Mouse (Mus musculus): ENCODE results near the gene Agtr1a.

The Agtr1a gene

DNA sequence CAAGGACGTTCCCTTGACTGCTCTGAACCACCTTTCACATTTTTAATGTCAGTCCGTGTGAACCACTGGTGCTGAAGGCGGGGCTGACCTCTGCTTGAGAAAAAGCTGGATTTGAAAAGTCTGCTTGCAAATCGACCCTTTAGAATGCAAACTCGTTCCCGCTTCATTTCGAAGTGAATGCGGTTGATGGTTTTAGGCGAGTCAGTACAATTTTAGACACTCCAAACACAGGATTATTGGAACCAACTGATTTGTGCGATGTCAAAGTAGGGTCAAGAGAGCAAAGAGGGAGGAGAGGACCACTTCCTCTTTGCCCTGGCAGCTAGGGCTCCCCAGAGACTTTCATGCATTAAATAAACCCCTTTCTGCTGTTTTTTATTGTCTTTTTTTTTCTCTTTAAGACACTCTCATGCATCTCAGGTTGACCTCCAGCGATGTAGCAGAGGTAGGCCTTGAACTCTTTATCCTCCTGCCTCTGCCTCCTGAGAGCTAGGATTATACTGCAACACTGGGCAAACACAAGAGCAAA lies 27.9 kb downstream of the Agtr1a start:
- no peak for DNase-seq

DNA sequence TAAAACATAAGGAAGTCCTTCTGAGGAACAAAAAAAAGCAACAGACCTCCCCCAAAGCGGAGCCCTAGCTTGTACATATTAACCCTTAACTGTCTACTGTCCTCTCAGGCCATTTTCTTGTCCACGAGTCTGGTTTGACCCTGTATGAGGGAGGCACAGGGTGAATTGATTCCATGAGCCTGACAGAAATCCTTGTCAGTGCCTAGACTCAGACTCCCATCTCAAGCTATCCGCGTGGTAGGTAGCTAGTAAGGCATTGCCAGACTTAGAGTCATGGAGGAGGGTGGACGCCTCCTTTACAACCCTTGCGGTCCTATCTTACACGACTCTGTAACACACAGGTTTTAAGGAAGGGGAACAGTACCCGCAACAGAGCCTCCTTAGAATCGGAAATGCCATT lies 28.5 kb downstream of the Agtr1a start:
- no peak for DNase-seq

DNA sequence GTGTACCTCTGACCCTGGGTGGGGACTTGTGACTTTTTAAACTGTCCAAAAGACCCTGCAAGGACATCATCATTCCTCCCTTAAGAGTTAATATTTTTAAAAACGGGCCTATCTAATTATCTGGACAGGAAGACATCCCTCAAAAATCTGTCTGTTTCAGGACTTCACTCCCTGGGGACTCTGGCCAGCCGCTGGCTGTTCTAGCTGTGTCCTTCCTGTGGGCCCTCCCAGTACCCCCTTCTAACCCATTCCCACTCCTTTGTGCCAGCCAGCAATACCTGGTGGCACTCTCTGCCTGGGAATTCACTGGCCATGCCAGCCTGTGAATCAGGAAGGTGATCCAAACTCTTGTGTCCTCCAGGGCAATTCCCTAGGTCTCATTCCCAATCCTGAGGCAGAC lies 29.1 kb downstream of the Agtr1a start:
- DNase-seq = no peak

DNA sequence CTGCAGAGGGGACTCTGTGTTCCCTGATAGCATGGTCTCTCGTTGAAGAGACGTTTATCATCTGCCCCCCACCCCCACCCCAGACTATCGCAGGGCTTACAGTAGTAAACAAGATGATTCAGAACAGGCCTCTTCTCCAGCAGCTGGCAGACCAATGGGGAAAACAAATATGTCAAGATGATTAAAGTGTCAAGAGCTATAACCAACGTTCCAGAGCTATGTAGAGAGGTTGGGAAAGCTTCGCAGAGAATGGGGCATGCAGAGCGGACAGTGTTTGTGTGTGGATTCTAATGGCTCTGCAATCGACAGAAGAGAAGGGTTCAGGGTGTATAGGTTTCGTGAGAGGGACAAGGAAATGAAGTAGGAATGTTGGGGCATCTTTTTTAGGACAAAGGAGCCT lies 31.9 kb downstream of the Agtr1a start:
- no peak for DNase-seq

DNA sequence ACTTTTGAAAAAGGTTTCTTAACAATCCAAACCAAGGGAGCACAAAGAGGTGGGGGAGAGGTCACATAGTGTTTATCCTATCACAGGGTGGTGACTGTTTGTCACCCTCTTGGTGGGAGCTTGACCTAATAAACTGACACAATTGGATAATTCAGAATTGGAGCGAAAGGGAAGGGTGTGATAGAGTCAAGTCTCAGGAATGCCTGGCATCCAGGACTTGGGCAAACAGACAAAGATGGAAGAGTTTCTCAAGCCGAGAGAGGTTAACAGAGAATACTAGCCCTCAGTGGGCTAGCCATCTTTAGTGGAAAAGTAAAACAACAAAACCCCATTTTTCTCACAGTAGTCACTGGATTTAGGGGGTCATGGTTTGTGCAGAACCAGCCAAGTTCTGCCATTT lies 32.5 kb downstream of the Agtr1a start:
- no peak for DNase-seq

DNA sequence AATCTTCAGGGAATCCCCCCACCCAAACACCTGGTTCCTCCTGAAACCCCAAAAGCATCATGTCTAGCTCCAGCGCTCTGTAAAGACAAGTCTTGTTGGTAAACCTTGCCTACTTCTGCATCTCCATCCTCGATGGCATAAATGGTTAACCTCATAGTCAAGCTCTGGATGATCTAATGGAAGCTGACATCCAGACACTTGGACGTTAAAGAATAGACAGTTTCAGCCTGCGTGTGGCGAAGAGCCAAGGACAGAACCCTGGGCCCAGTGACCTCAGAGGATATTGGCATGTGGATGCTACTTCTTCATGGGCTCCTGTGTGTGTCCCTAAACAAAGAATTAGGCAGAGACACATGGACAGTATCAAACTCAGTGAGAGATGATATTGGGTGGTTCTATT lies 42.6 kb downstream of the Agtr1a start:
- no peak for DNase-seq

DNA sequence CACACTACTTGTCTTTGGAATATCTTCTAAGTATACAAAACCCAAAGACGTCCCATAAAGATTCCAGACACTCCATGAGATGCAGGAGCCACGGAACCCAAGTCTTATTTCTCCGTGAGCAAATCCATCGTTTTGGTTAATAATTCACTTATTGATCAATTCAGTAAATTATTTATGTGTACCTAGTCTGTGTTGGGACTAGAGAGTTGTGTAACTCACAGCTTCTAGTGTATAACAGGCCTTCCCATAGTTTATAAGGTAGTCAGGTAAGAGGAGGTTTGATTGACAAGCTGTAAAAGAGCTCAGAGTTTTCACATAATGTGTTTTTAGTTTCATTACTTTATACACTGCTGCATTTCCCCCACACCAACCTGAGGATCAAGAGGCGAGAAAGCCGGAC lies 48.9 kb downstream of the Agtr1a start:
- no peak for DNase-seq

DNA sequence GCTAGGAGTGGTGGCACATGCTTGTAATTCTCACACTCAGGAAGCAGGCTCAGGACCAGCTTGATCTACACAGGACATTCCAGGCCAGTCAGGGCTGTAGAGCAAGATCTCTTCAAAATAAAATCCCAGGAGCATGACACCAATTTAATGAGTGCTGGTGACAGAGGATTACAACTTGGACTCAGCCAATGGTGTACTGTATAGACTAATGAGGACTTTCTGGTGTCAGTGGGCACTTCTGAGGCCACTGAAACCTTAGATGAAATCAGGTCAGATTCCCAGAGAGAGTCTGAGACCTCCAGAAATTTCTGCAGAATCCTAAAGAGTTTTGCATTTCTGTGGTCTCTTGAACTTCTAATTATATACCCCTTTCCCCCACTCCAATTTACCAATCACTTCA lies 57.9 kb downstream of the Agtr1a start:
- DNase-seq = no peak

DNA sequence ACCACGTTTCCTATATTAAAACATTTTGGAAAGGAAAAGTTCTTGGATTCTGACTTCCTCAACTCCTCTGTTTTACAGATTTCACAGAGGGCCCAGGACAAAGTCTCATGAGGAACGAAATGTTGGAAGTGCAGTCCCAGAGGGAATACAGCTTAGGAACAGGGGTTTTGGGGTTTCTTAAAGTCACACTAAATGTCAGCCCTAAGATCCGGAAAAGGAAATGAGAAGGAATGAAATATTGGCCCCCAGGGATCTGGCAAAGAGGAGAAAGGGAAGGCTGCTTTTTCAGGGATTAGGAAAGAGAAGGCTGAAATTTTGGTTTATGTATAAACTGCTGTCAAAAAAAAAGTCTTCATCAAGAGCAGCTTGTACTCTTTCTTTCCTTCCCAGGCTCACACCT lies 60.2 kb downstream of the Agtr1a start:
- DNase-seq = no peak

DNA sequence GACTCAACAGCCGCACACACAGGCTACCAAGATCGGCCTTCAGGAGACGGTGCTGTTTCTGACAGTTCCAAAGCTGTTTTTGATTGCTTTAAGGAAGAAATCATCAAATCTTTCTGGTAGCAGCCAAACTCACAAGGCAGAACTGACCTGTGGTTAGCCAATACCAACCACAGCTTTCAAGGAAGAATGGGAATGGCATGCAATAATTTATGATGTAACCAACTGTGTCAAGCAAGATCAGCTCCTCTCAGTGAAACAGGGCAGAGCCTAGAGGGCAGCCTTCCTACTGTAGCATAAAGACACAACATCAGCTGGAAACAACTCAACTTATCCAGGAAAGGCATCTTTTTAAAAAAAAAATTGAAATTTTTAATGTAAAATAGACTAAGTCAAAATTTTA lies 62.6 kb downstream of the Agtr1a start:
- DNase-seq = no peak

DNA sequence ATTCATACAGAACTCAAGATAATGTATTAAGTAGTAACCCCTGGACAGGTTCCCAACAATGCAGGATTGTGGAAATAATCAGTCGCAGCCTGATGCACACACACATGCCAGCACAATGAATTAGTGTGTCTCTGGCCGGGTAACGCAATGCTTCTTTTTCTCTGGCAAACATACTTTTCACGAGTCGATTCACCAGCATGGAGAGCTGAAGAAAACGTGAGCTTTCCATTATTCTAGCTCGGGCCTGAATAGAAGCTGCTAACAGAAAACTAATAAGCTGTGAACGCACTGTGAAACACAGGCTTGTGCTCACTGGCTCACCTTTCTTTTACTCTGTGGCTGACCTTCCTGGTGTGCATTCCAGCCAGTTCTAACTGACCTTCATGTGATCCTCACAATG lies 64.4 kb downstream of the Agtr1a start:
- peak; percentile 18 to 20 for DNase-seq

DNA sequence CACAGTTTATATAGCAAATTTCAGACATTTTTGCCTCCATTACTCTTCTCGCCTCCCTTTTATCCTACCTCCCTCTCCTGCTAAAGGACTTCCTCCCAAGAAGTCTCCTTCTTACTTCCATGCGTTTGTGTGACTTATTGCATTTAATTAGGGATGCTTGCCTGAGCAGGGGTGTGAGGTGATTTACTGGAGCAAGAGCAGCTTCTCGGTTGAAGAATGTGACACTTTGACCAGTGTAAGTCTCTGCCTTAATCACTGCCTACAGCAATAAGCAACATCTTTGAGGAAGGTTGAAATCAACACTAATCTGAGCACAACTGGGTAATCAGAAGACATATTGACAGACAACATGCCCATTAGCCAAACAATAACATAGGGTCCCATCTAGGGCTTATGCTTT lies 67.6 kb downstream of the Agtr1a start:
- no peak for DNase-seq

DNA sequence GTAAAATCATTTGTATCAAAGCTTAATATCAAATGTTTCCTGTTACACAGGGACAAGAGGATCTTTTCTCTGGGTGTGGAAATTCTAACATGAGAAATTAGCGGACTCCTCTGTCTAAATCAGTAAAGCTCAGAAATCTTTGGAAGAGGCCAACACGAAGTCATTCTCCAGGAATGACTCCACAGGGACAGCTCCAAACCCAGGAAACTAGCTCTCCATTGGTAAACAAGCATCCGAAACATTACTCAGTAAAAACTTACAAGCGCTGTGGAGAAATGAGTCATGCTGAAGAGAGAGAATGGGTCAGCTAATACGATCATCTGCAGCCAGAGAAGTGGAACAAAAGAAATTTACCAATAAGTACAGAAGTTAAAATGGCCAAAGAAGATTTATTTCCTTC lies 82.4 kb downstream of the Agtr1a start:
- DNase-seq = no peak

DNA sequence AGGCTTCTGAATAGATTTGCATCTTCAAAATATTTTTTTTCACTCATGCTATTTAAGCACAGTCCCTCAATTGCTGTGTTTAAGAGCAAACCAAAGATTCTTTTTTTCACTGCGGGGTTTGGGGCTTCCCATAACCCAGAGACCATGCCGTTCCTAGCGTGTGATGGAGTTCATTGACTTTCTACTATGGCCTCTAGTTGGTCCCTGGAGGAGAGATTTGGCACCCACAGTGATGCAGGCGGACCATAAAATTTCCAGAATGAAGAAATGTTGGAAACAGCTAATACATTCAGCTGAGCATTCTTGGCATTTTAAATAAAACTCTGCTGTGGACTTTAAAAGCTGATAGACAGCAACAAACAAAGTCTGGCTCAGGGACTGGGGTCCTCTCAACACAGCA lies 90.8 kb downstream of the Agtr1a start:
- DNase-seq = peak; percentile 39 to 44

DNA sequence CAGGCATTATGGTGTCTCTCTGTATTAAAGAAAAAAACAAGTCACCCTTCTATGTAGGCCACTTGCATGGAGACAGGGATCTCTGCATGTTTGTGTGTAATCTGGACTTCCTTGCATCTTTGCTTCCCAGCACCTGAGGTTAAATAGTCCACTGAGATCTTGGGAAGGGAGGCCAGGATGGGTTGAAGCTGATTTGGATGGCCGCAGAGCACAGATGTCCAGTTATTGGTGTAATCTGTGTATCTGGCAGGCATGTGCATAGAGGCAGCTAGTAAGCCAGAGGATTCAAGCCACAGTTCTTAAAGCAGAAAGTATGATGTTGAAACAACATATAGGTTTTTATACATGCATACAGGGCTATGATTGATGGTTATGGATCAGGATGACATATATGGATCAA lies 91.2 kb downstream of the Agtr1a start:
- DNase-seq = peak; percentile 71 to 75
